Mouse (Mus musculus): ENCODE measurements at regions not wholly inside any gene's neighbourhood (a gene's known extent, or its start where the extent isn't known, plus 50 kb on each side); places are given as distances from the start of the nearest gene placed in this dataset.

- H3K4me3 ChIP-seq: no peak overlapping the region
- peak overlapping the region; percentile 80 for H3K27ac ChIP-seq
- peak; percentile 87 for ATAC-seq (ENCODE audit: low FRiP score)
- H3K4me2 ChIP-seq: peak overlapping the region; percentile 33
- no peaks in the 10 kb centered on the region for H3K9me3 ChIP-seq
- H3K9ac ChIP-seq: peak overlapping the region; percentile 55; the same call in 1 of the 2 replicates
- H3K36me3 ChIP-seq: no peaks in the 10 kb centered on the region
- 35% methylated on average over 16 of the region's 16 CpGs for WGBS
- H3K4me1 ChIP-seq (replicated peaks): peaks cover 21% of the 10 kb centered on the region
- no peaks in the 10 kb centered on the region for H3K27me3 ChIP-seq
Measured at GRCm38 (mm10) chr3:144318761-144319467, 113.9 kb upstream of the Lmo4 start.

- Histone ChIP-seq H3K9ac (no peak overlapping the region), H3K4me2 (no peak overlapping the region), H3K9me3 (no peaks in the 10 kb centered on the region), H3K27me3 (no peaks in the 10 kb centered on the region), H3K36me3 (no peaks in the 10 kb centered on the region), H3K4me3 (no peak overlapping the region), H3K4me1 (replicated peaks) (no peaks in the 10 kb centered on the region; the same call in 1 of the 2 replicates), H3K27ac (no peak overlapping the region)
- ATAC-seq (ENCODE audit: low FRiP score): no peak
- WGBS: 92% methylated on average over 5 of the region's 5 CpGs
Measured at GRCm38 (mm10) chr3:144310748-144311147, 105.7 kb upstream of the Lmo4 start.

GRCm38 (mm10) chr3:144308616-144309015 is 103.6 kb upstream of the Lmo4 start:
- no peak for ATAC-seq (ENCODE audit: low FRiP score)
- H3K4me2 ChIP-seq: no peak overlapping the region
- H3K27me3 ChIP-seq: no peaks in the 10 kb centered on the region
- no peak overlapping the region for H3K9ac ChIP-seq
- no peak overlapping the region for H3K4me3 ChIP-seq
- 83% methylated on average over 3 of the region's 4 CpGs for WGBS
- H3K27ac ChIP-seq: no peak overlapping the region
- H3K36me3 ChIP-seq: no peaks in the 10 kb centered on the region
- peaks cover 8% of the 10 kb centered on the region for H3K4me1 ChIP-seq (replicated peaks)
- no peaks in the 10 kb centered on the region for H3K9me3 ChIP-seq

- H3K36me3 ChIP-seq: no peaks in the 10 kb centered on the region
- WGBS: 79% methylated on average over 3 of the region's 3 CpGs
- H3K9ac ChIP-seq: no peak overlapping the region
- H3K27me3 ChIP-seq: no peaks in the 10 kb centered on the region
- no peaks in the 10 kb centered on the region for H3K9me3 ChIP-seq
- no peak overlapping the region for H3K4me3 ChIP-seq
- no peak overlapping the region for H3K4me2 ChIP-seq
- no peak for ATAC-seq (ENCODE audit: low FRiP score)
- peaks cover 8% of the 10 kb centered on the region for H3K4me1 ChIP-seq (replicated peaks)
- no peak overlapping the region for H3K27ac ChIP-seq
Measured at GRCm38 (mm10) chr3:144307557-144307956, 102.5 kb upstream of the Lmo4 start.

- no peak for ATAC-seq (ENCODE audit: low FRiP score)
Measured at GRCm38 (mm10) chr3:144305456-144305855, 100.4 kb upstream of the Lmo4 start.

GRCm38 (mm10) chr3:144304924-144305323 is 99.9 kb upstream of the Lmo4 start:
- Histone ChIP-seq H3K9me3 (no peaks in the 10 kb centered on the region), H3K27me3 (no peaks in the 10 kb centered on the region), H3K4me3 (no peak overlapping the region), H3K27ac (no peak overlapping the region; the same call in 1 of the 2 replicates), H3K36me3 (no peaks in the 10 kb centered on the region), H3K4me1 (replicated peaks) (peaks cover 8% of the 10 kb centered on the region), H3K4me2 (no peak overlapping the region), H3K9ac (no peak overlapping the region)
- ATAC-seq (ENCODE audit: low FRiP score): no peak
- 33% methylated on average over 4 of the region's 4 CpGs for WGBS

More at GRCm38 (mm10) chr3:144305456-144305855, 100.4 kb upstream of the Lmo4 start:
- Histone ChIP-seq H3K4me1 (replicated peaks) (peaks cover 8% of the 10 kb centered on the region), H3K9ac (no peak overlapping the region), H3K4me3 (no peak overlapping the region), H3K4me2 (no peak overlapping the region), H3K27ac (no peak overlapping the region), H3K9me3 (no peaks in the 10 kb centered on the region), H3K27me3 (no peaks in the 10 kb centered on the region), H3K36me3 (no peaks in the 10 kb centered on the region)
- 51% methylated on average over 4 of the region's 4 CpGs for WGBS

GRCm38 (mm10) chr3:144302626-144303025 is 97.6 kb upstream of the Lmo4 start:
- Histone ChIP-seq H3K9me3 (no peaks in the 10 kb centered on the region), H3K4me2 (no peak overlapping the region), H3K9ac (no peak overlapping the region), H3K4me3 (no peak overlapping the region), H3K27me3 (no peaks in the 10 kb centered on the region), H3K27ac (no peak overlapping the region), H3K36me3 (no peaks in the 10 kb centered on the region), H3K4me1 (replicated peaks) (peaks cover 8% of the 10 kb centered on the region)
- WGBS: 90% methylated on average over 3 of the region's 3 CpGs
- no peak for ATAC-seq (ENCODE audit: low FRiP score)

GRCm38 (mm10) chr3:144301068-144301467 is 96.0 kb upstream of the Lmo4 start:
- Histone ChIP-seq H3K9ac (no peak overlapping the region), H3K9me3 (no peaks in the 10 kb centered on the region), H3K4me1 (replicated peaks) (peaks cover 8% of the 10 kb centered on the region), H3K27me3 (no peaks in the 10 kb centered on the region), H3K27ac (no peak overlapping the region), H3K4me2 (no peak overlapping the region), H3K4me3 (no peak overlapping the region), H3K36me3 (no peaks in the 10 kb centered on the region)
- WGBS: 90% methylated on average over 3 of the region's 3 CpGs
- no peak for ATAC-seq (ENCODE audit: low FRiP score)

- WGBS: 95% methylated on average over 5 of the region's 5 CpGs
Measured at GRCm38 (mm10) chr3:144299239-144299638, 94.2 kb upstream of the Lmo4 start.

GRCm38 (mm10) chr3:144289489-144289888 is 84.5 kb upstream of the Lmo4 start:
- Histone ChIP-seq H3K36me3 (no peaks in the 10 kb centered on the region), H3K9ac (no peak overlapping the region), H3K4me2 (no peak overlapping the region), H3K4me3 (no peak overlapping the region), H3K9me3 (no peaks in the 10 kb centered on the region), H3K4me1 (replicated peaks) (no peaks in the 10 kb centered on the region), H3K27ac (0 out of 2 replicates have a peak overlapping the region, but pooled peaks have one; percentile 8), H3K27me3 (no peaks in the 10 kb centered on the region)
- ATAC-seq (ENCODE audit: low FRiP score): no peak
- 82% methylated on average over 3 of the region's 3 CpGs for WGBS

More at GRCm38 (mm10) chr3:144299239-144299638, 94.2 kb upstream of the Lmo4 start:
- H3K4me3 ChIP-seq: no peak overlapping the region
- H3K4me1 ChIP-seq (replicated peaks): no peaks in the 10 kb centered on the region
- no peak overlapping the region for H3K27ac ChIP-seq
- ATAC-seq (ENCODE audit: low FRiP score): no peak
- H3K36me3 ChIP-seq: no peaks in the 10 kb centered on the region
- H3K9ac ChIP-seq: no peak overlapping the region
- peaks cover 3% of the 10 kb centered on the region; the same call in 1 of the 2 replicates for H3K9me3 ChIP-seq
- H3K27me3 ChIP-seq: no peaks in the 10 kb centered on the region
- no peak overlapping the region for H3K4me2 ChIP-seq

- Histone ChIP-seq H3K4me1 (replicated peaks) (no peaks in the 10 kb centered on the region), H3K27ac (no peak overlapping the region), H3K9me3 (no peaks in the 10 kb centered on the region), H3K9ac (no peak overlapping the region), H3K4me2 (no peak overlapping the region), H3K27me3 (no peaks in the 10 kb centered on the region), H3K4me3 (no peak overlapping the region), H3K36me3 (no peaks in the 10 kb centered on the region)
- 87% methylated on average over 8 of the region's 8 CpGs for WGBS
- ATAC-seq (ENCODE audit: low FRiP score): no peak
Measured at GRCm38 (mm10) chr3:144286100-144286499, 81.1 kb upstream of the Lmo4 start.

GRCm38 (mm10) chr3:144284326-144284725 is 79.3 kb upstream of the Lmo4 start:
- Histone ChIP-seq H3K9me3 (no peaks in the 10 kb centered on the region), H3K4me2 (no peak overlapping the region), H3K27me3 (no peaks in the 10 kb centered on the region), H3K36me3 (no peaks in the 10 kb centered on the region), H3K27ac (no peak overlapping the region), H3K4me3 (no peak overlapping the region), H3K9ac (no peak overlapping the region), H3K4me1 (replicated peaks) (no peaks in the 10 kb centered on the region)
- no peak for ATAC-seq (ENCODE audit: low FRiP score)
- WGBS: 79% methylated on average over 3 of the region's 3 CpGs

GRCm38 (mm10) chr3:144273115-144273514 is 68.1 kb upstream of the Lmo4 start:
- no peak for ATAC-seq (ENCODE audit: low FRiP score)

More at GRCm38 (mm10) chr3:144273115-144273514, 68.1 kb upstream of the Lmo4 start:
- H3K4me2 ChIP-seq: no peak overlapping the region
- H3K27me3 ChIP-seq: no peaks in the 10 kb centered on the region
- no peaks in the 10 kb centered on the region for H3K9me3 ChIP-seq
- H3K27ac ChIP-seq: no peak overlapping the region
- H3K9ac ChIP-seq: no peak overlapping the region
- no peaks in the 10 kb centered on the region for H3K36me3 ChIP-seq
- H3K4me3 ChIP-seq: no peak overlapping the region
- 79% methylated on average over 5 of the region's 5 CpGs for WGBS
- H3K4me1 ChIP-seq (replicated peaks): no peaks in the 10 kb centered on the region
